Mouse (Mus musculus) erythroblast, embryonic 14.5 days (primary cell): ENCODE results near the gene Ppp1r27. TPM values are rescaled to one million over a fixed set of nuclear protein-coding genes. Genes with fewer than 3 reads are reported as not detected.
"Not testable (repeated sequence)": the region's sequence is repeated elsewhere in the genome, so short reads cannot be mapped to it uniquely, and the experiment has no call there.

Experiments
- H3K27me3 ChIP-seq: 2 replicates; pipeline ENCODE4 v1.6.1; 2012; ENCODE audit warnings: inconsistent platforms; ENCODE audit not compliant: control insufficient read depth
- H3K36me3 ChIP-seq: 2 replicates; pipeline ENCODE4 v1.6.1; 2012; ENCODE audit warnings: mild to moderate bottlenecking, inconsistent platforms; ENCODE audit not compliant: control insufficient read depth
- H3K4me1 ChIP-seq: 2 replicates; pipeline ENCODE4 v1.6.1; 2012; ENCODE audit warnings: inconsistent platforms; ENCODE audit not compliant: control insufficient read depth
- H3K4me3 ChIP-seq: replicated peaks from 2 replicates; pipeline ENCODE3; 2012; ENCODE audit warnings: moderate library complexity, mild to moderate bottlenecking, inconsistent platforms
- H3K9me3 ChIP-seq: 2 replicates; pipeline ENCODE4 v1.6.1; 2012; ENCODE audit warnings: low read length, inconsistent platforms, mixed read lengths; ENCODE audit not compliant: control insufficient read depth
- GATA1 ChIP-seq: IDR thresholded peaks from 2 replicates; pipeline ENCODE4 v1.6.1; 2012; ENCODE audit warnings: low read length, inconsistent platforms, mixed read lengths
- TAL1 ChIP-seq: IDR thresholded peaks from 3 replicates; pipeline ENCODE4 v1.6.1; 2012; ENCODE audit warnings: low read length, inconsistent platforms, mixed read lengths
- polyA plus RNA-seq: library from polyadenylated mRNA; stranded (reverse); fragments of >175 nt; gene quantifications from 2 replicates; pipeline ENCODE4 v1.2.3, GENCODE M21; 2012

The Ppp1r27 gene
- polyA plus RNA-seq, result 0.05 TPM in 1 of 2 replicates, not detected in the other

DNA sequence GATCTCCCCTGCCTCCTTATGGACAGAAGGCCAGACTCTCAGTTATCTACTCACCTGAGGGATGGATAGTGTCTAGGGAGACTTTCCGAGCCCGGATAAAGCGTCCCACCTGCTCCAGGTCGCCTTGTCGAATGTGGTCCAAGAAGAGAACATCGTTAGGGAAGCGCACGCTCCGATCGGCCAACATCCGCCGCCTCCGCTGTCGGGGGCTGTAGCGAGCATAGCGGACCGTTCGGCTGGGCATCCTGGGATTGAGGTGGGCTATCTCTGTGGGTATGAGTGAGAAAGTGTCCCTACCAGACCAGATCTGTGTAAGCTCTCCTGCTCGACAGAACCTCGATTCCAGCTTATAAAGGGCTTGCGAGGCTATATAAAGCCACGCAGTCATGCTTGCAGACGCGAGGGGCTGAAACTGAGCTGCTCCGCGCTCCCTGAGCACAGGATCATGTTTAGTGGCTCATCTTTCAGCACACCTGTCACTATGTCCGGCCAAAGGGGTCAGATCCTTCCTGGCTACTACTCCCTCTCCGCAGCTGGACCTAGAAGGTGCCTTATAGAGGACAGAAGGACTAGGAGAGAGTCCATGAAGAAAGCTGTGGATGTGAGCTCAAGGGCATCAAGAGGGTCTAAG is at the start of gene Ppp1r27:
Ppp1r27 (minus strand) TSS at position 323 of the 631 bp plus-strand sequence.
- H3K9me3 ChIP-seq, result no peaks in the 10 kb centered on the region
- no peaks in the 10 kb centered on the region for H3K36me3 ChIP-seq
- H3K4me1 ChIP-seq, result peaks cover 35% of the 10 kb centered on the region
- TF ChIP-seq GATA1 (no peak), TAL1 (no peak)
- no peaks in the 10 kb centered on the region for H3K27me3 ChIP-seq
- H3K4me3 ChIP-seq, result peak within 1 kb of the TSS; percentile 80

DNA sequence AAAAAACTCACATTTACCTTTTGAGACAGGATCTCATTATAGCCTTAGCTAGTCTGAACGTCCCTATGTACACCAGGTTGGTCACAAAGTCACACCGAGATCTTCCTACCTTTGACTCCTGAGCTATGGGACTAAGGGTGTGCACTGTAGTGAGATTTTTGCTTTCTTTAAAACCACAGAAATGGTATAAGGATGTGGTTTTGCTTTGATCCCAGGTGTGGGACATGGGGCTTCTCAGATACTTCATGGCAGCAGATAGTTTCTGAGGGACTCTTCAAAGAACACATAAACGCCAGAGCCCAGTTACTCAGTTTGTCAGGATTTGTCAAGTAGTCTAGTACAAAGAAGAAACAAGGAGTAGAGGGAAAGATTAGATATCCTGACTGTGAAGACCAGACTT is 49.8 kb upstream of the Ppp1r27 start:
- H3K27me3 ChIP-seq, result no peaks in the 10 kb centered on the region
- no peaks in the 10 kb centered on the region for H3K9me3 ChIP-seq
- H3K36me3 ChIP-seq, result peaks cover 75% of the 10 kb centered on the region
- H3K4me3 ChIP-seq, result no peak overlapping the region
- peaks cover 80% of the 10 kb centered on the region for H3K4me1 ChIP-seq
- TF ChIP-seq TAL1, result no peak
- no peak for TF ChIP-seq GATA1

DNA sequence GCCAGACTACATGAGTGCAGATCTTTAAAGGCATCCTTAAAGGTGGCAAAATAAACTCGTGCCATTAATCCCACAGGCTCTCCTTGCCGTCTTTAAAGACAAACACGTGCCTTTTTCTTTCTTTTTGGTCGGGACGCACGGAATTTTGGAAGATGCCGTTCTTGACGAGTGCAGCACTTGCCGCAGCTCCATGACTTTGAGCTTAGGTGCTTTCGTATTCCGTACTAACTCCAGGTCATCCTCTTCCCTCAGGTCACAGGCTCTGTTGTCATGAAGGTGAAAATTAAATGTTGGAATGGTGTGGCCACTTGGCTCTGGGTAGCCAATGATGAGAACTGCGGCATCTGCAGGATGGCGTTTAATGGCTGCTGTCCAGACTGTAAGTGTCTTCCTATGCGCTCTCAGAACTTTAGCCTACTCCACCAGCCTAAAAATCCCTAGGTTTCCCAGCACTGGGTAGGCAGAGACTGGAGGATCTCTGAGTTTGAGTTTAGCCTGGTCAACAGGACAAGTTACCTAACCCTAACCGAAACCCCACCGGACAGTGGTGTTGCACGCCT is 48.1 kb upstream of the Ppp1r27 start:
- H3K36me3 ChIP-seq, result peaks cover 75% of the 10 kb centered on the region
- TF ChIP-seq GATA1 (no peak), TAL1 (no peak)
- peak overlapping the region; percentile 97 for H3K4me3 ChIP-seq
- H3K4me1 ChIP-seq, result peaks cover 82% of the 10 kb centered on the region
- H3K9me3 ChIP-seq, result no peaks in the 10 kb centered on the region
- no peaks in the 10 kb centered on the region for H3K27me3 ChIP-seq

DNA sequence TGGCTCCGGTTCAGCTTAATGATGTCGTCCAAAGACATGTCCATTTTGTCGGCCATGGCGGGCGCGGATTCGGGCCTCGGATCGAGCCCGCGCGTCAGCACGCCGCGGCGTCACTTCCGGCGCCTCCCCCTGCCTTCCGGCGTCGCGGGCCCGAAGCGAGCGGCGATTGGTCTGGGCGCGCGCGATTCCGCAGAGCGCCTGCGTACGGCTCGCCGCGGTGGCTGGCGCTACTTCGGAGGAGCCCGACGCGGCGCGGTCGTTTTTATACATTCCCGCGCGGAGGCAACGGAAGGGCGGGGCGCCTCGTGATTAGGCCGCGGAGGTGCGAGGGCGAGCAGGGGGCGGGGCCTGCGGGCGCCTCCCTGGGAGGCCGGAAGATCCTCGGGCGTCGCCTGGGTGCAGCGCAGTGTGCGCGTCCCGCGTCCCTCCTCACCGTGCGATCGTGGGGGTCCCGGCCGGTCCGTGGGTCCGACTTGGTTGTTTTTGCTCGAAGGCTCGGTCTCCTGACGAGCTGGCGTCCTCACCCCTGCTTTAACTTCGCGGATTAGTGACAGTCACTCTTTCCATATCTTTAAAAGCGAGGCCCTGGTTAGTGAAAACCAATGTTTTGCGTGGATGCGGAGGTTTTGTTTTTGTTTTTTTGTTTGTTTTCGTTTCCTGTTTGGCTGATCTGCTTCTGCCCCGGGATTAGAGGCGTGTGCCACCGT is 47.5 kb upstream of the Ppp1r27 start, which contains the start of the genes Alyref and Anapc11:
Alyref (minus strand) TSS at position 83 of the 707 bp plus-strand sequence.
Anapc11 (plus strand) TSS at position 139 of the 707 bp plus-strand sequence.
- TF ChIP-seq GATA1 (no peak), TAL1 (no peak)
- Histone ChIP-seq H3K4me3 (peak within 1 kb of the TSS; percentile 97), H3K27me3 (no peaks in the 10 kb centered on the region), H3K9me3 (no peaks in the 10 kb centered on the region), H3K4me1 (peaks cover 79% of the 10 kb centered on the region), H3K36me3 (peaks cover 76% of the 10 kb centered on the region)

- Histone ChIP-seq H3K4me1 (peaks cover 73% of the 10 kb centered on the region), H3K36me3 (peaks cover 77% of the 10 kb centered on the region)
- TF ChIP-seq GATA1, result no peak
- TF ChIP-seq TAL1, result no peak
These were observed 46.6 kb upstream of the Ppp1r27 start for GRCm38 (mm10) chr11:120597240-120598235.

GRCm38 (mm10) chr11:120588531-120588930 is 37.6 kb upstream of the Ppp1r27 start:
- Histone ChIP-seq H3K36me3 (peaks cover 94% of the 10 kb centered on the region), H3K9me3 (peaks cover 3% of the 10 kb centered on the region; the same call in 1 of the 2 replicates), H3K4me1 (peaks cover 30% of the 10 kb centered on the region), H3K4me3 (no peak overlapping the region), H3K27me3 (no peaks in the 10 kb centered on the region)
- TF ChIP-seq GATA1 (no peak), TAL1 (no peak)

More at GRCm38 (mm10) chr11:120597240-120598235, 46.6 kb upstream of the Ppp1r27 start:
- Histone ChIP-seq H3K4me3 (peak overlapping the region; percentile 97), H3K9me3 (no peaks in the 10 kb centered on the region), H3K27me3 (no peaks in the 10 kb centered on the region)

DNA sequence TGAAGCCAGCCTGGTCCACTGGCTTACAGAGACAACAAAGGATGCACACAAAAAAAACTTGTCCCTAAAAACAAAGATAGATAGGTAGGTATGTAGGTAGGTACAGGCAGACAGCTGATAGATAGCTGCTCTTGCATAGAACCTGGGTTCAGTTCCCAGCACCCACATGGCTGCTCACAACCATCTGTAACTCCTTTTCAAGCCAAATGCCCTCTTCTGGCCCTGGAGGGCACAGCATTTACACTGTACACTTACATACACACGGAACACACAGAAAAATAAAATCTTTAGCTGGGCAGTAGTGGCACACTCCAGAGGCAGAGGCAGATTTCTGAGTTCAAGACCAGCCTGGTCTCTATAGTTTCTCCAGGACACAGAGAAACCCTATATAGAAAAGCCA is 33.0 kb upstream of the Ppp1r27 start:
- TF ChIP-seq TAL1, result no peak
- no peak for TF ChIP-seq GATA1
- peaks cover 40% of the 10 kb centered on the region for H3K4me1 ChIP-seq
- H3K27me3 ChIP-seq, result no peaks in the 10 kb centered on the region
- no peak overlapping the region for H3K4me3 ChIP-seq
- peaks cover 3% of the 10 kb centered on the region; the same call in 1 of the 2 replicates for H3K9me3 ChIP-seq
- H3K36me3 ChIP-seq, result peaks cover 64% of the 10 kb centered on the region

DNA sequence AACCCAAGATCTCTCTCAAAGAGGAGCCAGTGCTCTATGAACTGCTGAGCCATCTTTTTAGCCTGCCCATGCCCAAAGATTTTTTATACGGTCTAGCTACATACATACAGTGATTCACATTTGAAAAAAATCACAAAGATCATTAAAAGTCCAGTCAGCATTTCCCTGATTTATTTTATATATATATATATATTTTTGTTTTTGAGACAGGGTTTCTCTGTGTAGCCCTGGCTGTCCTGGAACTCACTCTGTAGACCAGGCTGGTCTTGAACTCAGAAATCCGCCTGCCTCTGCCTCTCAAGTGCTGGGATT is 32.0 kb upstream of the Ppp1r27 start:
- Histone ChIP-seq H3K36me3 (peaks cover 64% of the 10 kb centered on the region), H3K4me1 (peaks cover 45% of the 10 kb centered on the region)
- H3K27me3 ChIP-seq, H3K4me3 ChIP-seq, H3K9me3 ChIP-seq: not testable (repeated sequence)
